ENCODE assay signal across 9 mouse cellular contexts in genomic region chr6:97740851-97741201, GRCm38 (mm10).
A peak's percentile ranks its signal among the peaks of the same experiment; 100 is the strongest.
DNase-seq lines count a peak whose midpoint lies in the region; ATAC-seq lines count a peak whose summit lies in the region.
"Had no signal": no experiment of that assay in that cellular context is flagged by ENCODE, and none has a peak within 500 bp of the region (broad histone marks: within the 10 kb centered on the region; RNA-seq: fewer than 3 reads in every experiment).

No protein-coding gene starts in this region.

- intact Hi-C loops in heart, postnatal 36 days (cut with DNase I), result loop anchor here (2.0 to 5.0 kb wide), 5 partner anchors 124 to 489 kb away; partner anchors contain the start of genes Frmd4b and Lmod3

- no peak overlapping the region for H3K4me3 ChIP-seq in heart, embryonic 12.5 days
- no peak overlapping the region for H3K4me3 ChIP-seq in hindbrain, embryonic 13.5 days
- no peak overlapping the region for H3K4me3 ChIP-seq in midbrain, embryonic 13.5 days (replicated peaks)
- H3K4me3 ChIP-seq: left cerebral cortex, adult 2 months had no signal

- no peaks in the 10 kb centered on the region for H3K36me3 ChIP-seq in heart, embryonic 12.5 days
- no peaks in the 10 kb centered on the region for H3K36me3 ChIP-seq in hindbrain, embryonic 13.5 days
- no peaks in the 10 kb centered on the region for H3K36me3 ChIP-seq in midbrain, embryonic 13.5 days

- peak overlapping the region; percentile 48 for H3K4me2 ChIP-seq in heart, embryonic 12.5 days
- H3K4me2 ChIP-seq in hindbrain, embryonic 13.5 days, result 0 out of 2 replicates have a peak overlapping the region, but pooled peaks have one; percentile 21
- peak overlapping the region; percentile 31; the same call in 1 of the 2 replicates for H3K4me2 ChIP-seq in midbrain, embryonic 13.5 days (replicated peaks)

- ATAC-seq in heart, embryonic 12.5 days (ENCODE audit: insufficient number of reproducible peaks, low FRiP score), result no peak
- no peak; the same call in 1 of the 2 replicates for ATAC-seq in hindbrain, embryonic 13.5 days (ENCODE audit: low FRiP score)
- ATAC-seq in midbrain, embryonic 13.5 days, result peak; percentile 58; the same call in 1 of the 2 replicates

- H3K9ac ChIP-seq in heart, embryonic 12.5 days, result no peak overlapping the region
- no peak overlapping the region for H3K9ac ChIP-seq in hindbrain, embryonic 13.5 days
- H3K9ac ChIP-seq in midbrain, embryonic 13.5 days (replicated peaks), result no peak overlapping the region

- 51% methylated on average over 11 of the region's 11 CpGs for WGBS in heart, embryonic 12.5 days
- WGBS in hindbrain, embryonic 13.5 days, result 41% methylated on average over 11 of the region's 11 CpGs
- WGBS in midbrain, embryonic 13.5 days, result 42% methylated on average over 11 of the region's 11 CpGs

- H3K27me3 ChIP-seq in heart, embryonic 12.5 days (replicated peaks), result peaks cover 5% of the 10 kb centered on the region; the same call in 1 of the 2 replicates
- H3K27me3 ChIP-seq in hindbrain, embryonic 13.5 days, result 0 out of 2 replicates have a peak, but pooled peaks cover 9% of the 10 kb centered on the region
- H3K27me3 ChIP-seq in midbrain, embryonic 13.5 days, result peaks cover 6% of the 10 kb centered on the region

- DNase-seq in heart, postnatal 36 days, result no peak
- peak; percentile 39 for DNase-seq in embryo, embryonic 11 days
- no peak for DNase-seq in right cerebral cortex, adult 2 months (ENCODE audit: low spot score in 2 of 2)
- DNase-seq in testis, postnatal 14 days (ENCODE audit: low spot score), result no peak
- no peak for DNase-seq in right cerebral cortex, postnatal 10 days (ENCODE audit: low spot score in 2 of 2)

- H3K9me3 ChIP-seq in heart, embryonic 12.5 days (replicated peaks), result no peaks in the 10 kb centered on the region
- 0 out of 2 replicates have a peak, but pooled peaks cover 1% of the 10 kb centered on the region for H3K9me3 ChIP-seq in hindbrain, embryonic 13.5 days
- 0 out of 2 replicates have a peak, but pooled peaks cover 1% of the 10 kb centered on the region for H3K9me3 ChIP-seq in midbrain, embryonic 13.5 days

- no peak overlapping the region for H3K27ac ChIP-seq in heart, embryonic 12.5 days (ENCODE audit: poor library complexity, severe bottlenecking)
- no peak overlapping the region for H3K27ac ChIP-seq in hindbrain, embryonic 13.5 days
- H3K27ac ChIP-seq in midbrain, embryonic 13.5 days, result no peak overlapping the region
- H3K27ac ChIP-seq: left cerebral cortex, adult 2 months had no signal

- H3K4me1 ChIP-seq in heart, embryonic 12.5 days (replicated peaks), result no peaks in the 10 kb centered on the region
- H3K4me1 ChIP-seq in hindbrain, embryonic 13.5 days (replicated peaks), result peaks cover 6% of the 10 kb centered on the region; the same call in 1 of the 2 replicates
- peaks cover 19% of the 10 kb centered on the region for H3K4me1 ChIP-seq in midbrain, embryonic 13.5 days (replicated peaks)
